Mouse (Mus musculus) kidney, postnatal 0 days (tissue): ENCODE measurements around the gene Fndc3b. TPM values are rescaled to one million over a fixed set of nuclear protein-coding genes. Genes with fewer than 3 reads are reported as not detected.

Experiments
- ATAC-seq: fragments of 200-750 bp; cut with Nextera tagmentation; replicated peaks from 2 replicates; pipeline ENCODE4 v1.8.0; 2017; ENCODE audit warnings: low read depth, moderate number of reproducible peaks, moderate TSS enrichment, moderate library complexity; ENCODE audit not compliant: low FRiP score
- DNase-seq: peaks from one replicate; pipeline ENCODE4 v3.0.0-alpha.2; 2016; ENCODE audit warnings: low spot score
- H3K27ac ChIP-seq: fragments of 300-500 bp; sonication (generic); 2 replicates; pipeline ENCODE4 v1.5.1; 2014; ENCODE audit warnings: mild to moderate bottlenecking
- H3K27me3 ChIP-seq: fragments of 300-500 bp; sonication (generic); 2 replicates; pipeline ENCODE4 v1.6.1; 2014; ENCODE audit warnings: low read length, mixed read lengths; ENCODE audit not compliant: insufficient read depth
- H3K36me3 ChIP-seq: fragments of 300-500 bp; sonication (generic); 2 replicates; pipeline ENCODE4 v1.6.1; 2014; ENCODE audit warnings: low read length, mixed read lengths; ENCODE audit not compliant: insufficient read depth
- H3K4me1 ChIP-seq: fragments of 300-500 bp; sonication (generic); replicated peaks from 2 replicates; pipeline ENCODE4 v1.6.1; 2014; ENCODE audit warnings: antibody characterized with exemption, low read length, mixed read lengths; ENCODE audit not compliant: insufficient read depth
- H3K4me2 ChIP-seq: fragments of 300-500 bp; sonication (generic); 2 replicates; pipeline ENCODE4 v1.6.1; 2014; ENCODE audit warnings: mild to moderate bottlenecking, low read length, moderate library complexity, mixed read lengths
- H3K4me3 ChIP-seq: fragments of 300-500 bp; sonication (generic); replicated peaks from 2 replicates; pipeline ENCODE4 v1.5.1; 2014; ENCODE audit warnings: low read depth, low read length
- H3K9ac ChIP-seq: fragments of 300-500 bp; sonication (generic); 2 replicates; pipeline ENCODE4 v1.6.1; 2014; ENCODE audit warnings: low read depth, low read length
- H3K9me3 ChIP-seq: fragments of 300-500 bp; sonication (generic); replicated peaks from 2 replicates; pipeline ENCODE4 v1.6.1; 2016; ENCODE audit warnings: low read length, inconsistent platforms, mixed read lengths
- CTCF ChIP-seq: IDR thresholded peaks from 2 replicates; pipeline ENCODE4 v1.5.1; 2016; ENCODE audit warnings: antibody characterized with exemption, low read depth, mild to moderate bottlenecking, moderate library complexity
- WGBS: fragments of 180-500 bp; shearing (Covaris S2); extraction: QIAGEN DNeasy Blood & Tissue Kit; methylation state at CpG from one replicate; pipeline ENCODE4 v1.1.7; 2014; 5-methylcytosine and 5-hydroxymethylcytosine counted together
- polyA plus RNA-seq: library from polyadenylated mRNA; unstranded; fragments of >200 nt; fragmentation: Nextera tagmentation; extraction: Ambion mirVana; gene quantifications from 2 replicates; pipeline ENCODE4 v1.2.1, GENCODE M21; 2015

Fndc3b gene
- 23.1 and 24.2 TPM in 2 replicates for polyA plus RNA-seq

GRCm38 (mm10) chr3:27710648-27711428 is at the start of gene Fndc3b:
Gene Fndc3b (minus strand): TSS chr3:27711307.
- Histone ChIP-seq H3K9me3 (no peaks in the 10 kb centered on the region), H3K27me3 (no peaks in the 10 kb centered on the region), H3K4me1 (peaks cover 17% of the 10 kb centered on the region), H3K4me2 (peak within 1 kb of the TSS; percentile 80), H3K27ac (peak within 1 kb of the TSS; percentile 95), H3K36me3 (no peaks in the 10 kb centered on the region), H3K9ac (peak within 1 kb of the TSS; percentile 96), H3K4me3 (peak within 1 kb of the TSS; percentile 63)
- ATAC-seq, result peak; percentile 85
- TF ChIP-seq CTCF, result peak; percentile 29; the same call in 1 of the 2 replicates
- under 1% methylated on average over 80 of the region's 90 CpGs for whole genome bisulfite sequencing
- DNase-seq, result peak; percentile 96

GRCm38 (mm10) chr3:27760278-27760677 is 49.2 kb upstream of the Fndc3b start:
- H3K27ac ChIP-seq, result no peak overlapping the region
- no peak overlapping the region for H3K4me2 ChIP-seq
- 62% methylated on average over 2 of the region's 2 CpGs for WGBS
- TF ChIP-seq CTCF, result no peak
- no peaks in the 10 kb centered on the region for H3K36me3 ChIP-seq
- no peaks in the 10 kb centered on the region for H3K27me3 ChIP-seq
- no peak overlapping the region for H3K4me3 ChIP-seq
- no peak for DNase-seq
- H3K9ac ChIP-seq, result no peak overlapping the region
- H3K4me1 ChIP-seq, result no peaks in the 10 kb centered on the region
- no peak for ATAC-seq
- no peaks in the 10 kb centered on the region for H3K9me3 ChIP-seq

- no peak for ATAC-seq
- H3K27me3 ChIP-seq, result no peaks in the 10 kb centered on the region
- H3K4me3 ChIP-seq, result no peak overlapping the region
- H3K9me3 ChIP-seq, result no peaks in the 10 kb centered on the region
- no peak for DNase-seq
- 49% methylated on average over 6 of the region's 6 CpGs for WGBS
- H3K27ac ChIP-seq, result no peak overlapping the region
- no peaks in the 10 kb centered on the region for H3K4me1 ChIP-seq
- no peak overlapping the region for H3K4me2 ChIP-seq
- no peak for TF ChIP-seq CTCF
- H3K9ac ChIP-seq, result no peak overlapping the region
- no peaks in the 10 kb centered on the region for H3K36me3 ChIP-seq
Measured at GRCm38 (mm10) chr3:27758976-27759375, 47.9 kb upstream of the Fndc3b start.

GRCm38 (mm10) chr3:27751657-27752056 is 40.5 kb upstream of the Fndc3b start:
- Histone ChIP-seq H3K4me2 (no peak overlapping the region), H3K4me1 (no peaks in the 10 kb centered on the region), H3K27me3 (no peaks in the 10 kb centered on the region), H3K9ac (no peak overlapping the region), H3K4me3 (no peak overlapping the region), H3K36me3 (no peaks in the 10 kb centered on the region), H3K9me3 (no peaks in the 10 kb centered on the region), H3K27ac (no peak overlapping the region)
- peak; percentile 34 for DNase-seq
- no peak for TF ChIP-seq CTCF
- no peak for ATAC-seq
- WGBS, result 38% methylated on average over 5 of the region's 5 CpGs

- no peak for TF ChIP-seq CTCF
- H3K4me1 ChIP-seq, result no peaks in the 10 kb centered on the region
- no peaks in the 10 kb centered on the region for H3K9me3 ChIP-seq
- no peak overlapping the region for H3K27ac ChIP-seq
- H3K9ac ChIP-seq, result no peak overlapping the region
- no peak overlapping the region for H3K4me2 ChIP-seq
- no peak for DNase-seq
- no peaks in the 10 kb centered on the region for H3K36me3 ChIP-seq
- 77% methylated on average over 5 of the region's 5 CpGs for WGBS
- no peak overlapping the region for H3K4me3 ChIP-seq
- H3K27me3 ChIP-seq, result no peaks in the 10 kb centered on the region
- ATAC-seq, result no peak
Measured at GRCm38 (mm10) chr3:27751156-27751555, 40.0 kb upstream of the Fndc3b start.

GRCm38 (mm10) chr3:27745651-27746050 is 34.5 kb upstream of the Fndc3b start:
- no peak overlapping the region for H3K27ac ChIP-seq
- TF ChIP-seq CTCF, result no peak
- no peak overlapping the region for H3K4me3 ChIP-seq
- H3K4me2 ChIP-seq, result no peak overlapping the region
- H3K9me3 ChIP-seq, result no peaks in the 10 kb centered on the region
- no peaks in the 10 kb centered on the region for H3K4me1 ChIP-seq
- H3K27me3 ChIP-seq, result no peaks in the 10 kb centered on the region
- ATAC-seq (no peak), DNase-seq (no peak)
- no peak overlapping the region for H3K9ac ChIP-seq
- WGBS, result 97% methylated on average over 9 of the region's 9 CpGs
- H3K36me3 ChIP-seq, result no peaks in the 10 kb centered on the region

GRCm38 (mm10) chr3:27744754-27745153 is 33.6 kb upstream of the Fndc3b start:
- ATAC-seq (0 out of 2 replicates have a peak, but pooled peaks have one; percentile 25), DNase-seq (no peak)
- Histone ChIP-seq H3K4me1 (no peaks in the 10 kb centered on the region), H3K36me3 (no peaks in the 10 kb centered on the region), H3K4me2 (no peak overlapping the region), H3K9ac (no peak overlapping the region), H3K4me3 (no peak overlapping the region), H3K9me3 (no peaks in the 10 kb centered on the region), H3K27ac (no peak overlapping the region), H3K27me3 (no peaks in the 10 kb centered on the region)
- WGBS, result 48% methylated on average over 7 of the region's 7 CpGs
- TF ChIP-seq CTCF, result no peak
